Comparison of ENCODE assay signal across 14 mouse cellular contexts in the genomic region with DNA sequence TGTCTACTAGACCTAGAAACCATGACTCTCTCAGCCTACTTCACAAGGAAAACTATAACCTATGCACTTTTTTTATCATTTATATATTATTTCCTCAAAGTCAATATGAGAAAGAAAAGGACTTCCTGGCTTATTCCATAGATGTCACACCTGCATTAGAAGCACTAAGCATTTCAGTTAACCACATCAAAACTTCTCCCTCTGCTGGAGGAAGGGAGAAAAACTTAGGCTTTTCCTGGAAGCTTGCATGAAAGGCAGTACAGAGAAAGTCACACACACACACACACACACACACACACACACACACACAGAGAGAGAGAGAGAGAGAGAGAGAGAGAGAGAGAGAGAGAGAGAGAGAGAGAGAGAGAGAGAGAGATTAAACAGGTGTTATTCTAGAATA. TPM values are rescaled to one million over a fixed set of nuclear protein-coding genes. Genes with fewer than 3 reads are reported as not detected.
DNase-seq lines count a peak whose midpoint lies in the region; ATAC-seq and TF ChIP-seq lines count a peak whose summit lies in the region.
"Had no signal": no experiment of that assay in that cellular context is flagged by ENCODE, and none has a peak within 500 bp of the region (broad histone marks: within the 10 kb centered on the region; RNA-seq: fewer than 3 reads in every experiment).

No protein-coding gene starts in this region.

- no peaks in the 10 kb centered on the region for H3K27me3 ChIP-seq in hindbrain, embryonic 14.5 days (ENCODE audit: control insufficient read depth, insufficient read depth, low read length)
- H3K27me3 ChIP-seq in hindbrain, embryonic 12.5 days: no peaks in the 10 kb centered on the region
- H3K27me3 ChIP-seq in liver, adult 2 months (ENCODE audit: control insufficient read depth, insufficient read depth, low read length): no peaks in the 10 kb centered on the region
- H3K27me3 ChIP-seq in liver, embryonic 11.5 days (replicated peaks; ENCODE audit: control insufficient read depth, insufficient read depth, low read length): no peaks in the 10 kb centered on the region
- H3K27me3 ChIP-seq: limb, embryonic 15.5 days; neural tube, embryonic 15.5 days had no signal

- no peak overlapping the region for H3K9ac ChIP-seq in hindbrain, embryonic 14.5 days
- H3K9ac ChIP-seq in hindbrain, embryonic 12.5 days: no peak overlapping the region
- no peak overlapping the region for H3K9ac ChIP-seq in liver, adult 2 months (ENCODE audit: low read depth, low read length)
- no peak overlapping the region for H3K9ac ChIP-seq in liver, embryonic 11.5 days (ENCODE audit: low read depth, low read length)
- H3K9ac ChIP-seq: limb, embryonic 15.5 days; neural tube, embryonic 15.5 days had no signal

- no peak for ATAC-seq in hindbrain, embryonic 14.5 days (ENCODE audit: low FRiP score)
- no peak for ATAC-seq in hindbrain, embryonic 12.5 days (ENCODE audit: low FRiP score)
- no peak for ATAC-seq in liver, embryonic 11.5 days (replicated peaks; ENCODE audit: low FRiP score)

- TF ChIP-seq POLR2A in liver, adult 2 months (IDR thresholded peaks at IDR 0.05; ENCODE audit: extremely low read depth, insufficient read depth, low read length): no peak

- no peak overlapping the region for H3K4me3 ChIP-seq in hindbrain, embryonic 14.5 days (replicated peaks; ENCODE audit: low read length)
- H3K4me3 ChIP-seq in hindbrain, embryonic 12.5 days: no peak overlapping the region
- no peak overlapping the region for H3K4me3 ChIP-seq in liver, adult 2 months (ENCODE audit: insufficient read depth, low read depth, low read length)
- no peak overlapping the region for H3K4me3 ChIP-seq in liver, embryonic 11.5 days (ENCODE audit: low read depth, low read length)
- H3K4me3 ChIP-seq: limb, embryonic 15.5 days; neural tube, embryonic 15.5 days had no signal

- H3K4me1 ChIP-seq in hindbrain, embryonic 14.5 days (replicated peaks; ENCODE audit: control insufficient read depth, insufficient read depth, low read length): no peaks in the 10 kb centered on the region
- no peaks in the 10 kb centered on the region for H3K4me1 ChIP-seq in hindbrain, embryonic 12.5 days
- no peaks in the 10 kb centered on the region for H3K4me1 ChIP-seq in liver, adult 2 months (ENCODE audit: control insufficient read depth, insufficient read depth, low read length)
- no peaks in the 10 kb centered on the region for H3K4me1 ChIP-seq in liver, embryonic 11.5 days (replicated peaks; ENCODE audit: control insufficient read depth, insufficient read depth, low read length)
- H3K4me1 ChIP-seq: limb, embryonic 15.5 days; neural tube, embryonic 15.5 days had no signal

- H3K4me2 ChIP-seq in hindbrain, embryonic 14.5 days (replicated peaks): no peak overlapping the region
- no peak overlapping the region for H3K4me2 ChIP-seq in hindbrain, embryonic 12.5 days (replicated peaks)
- no peak overlapping the region for H3K4me2 ChIP-seq in liver, embryonic 11.5 days
- H3K4me2 ChIP-seq: limb, embryonic 15.5 days; neural tube, embryonic 15.5 days had no signal

- H3K27ac ChIP-seq in hindbrain, embryonic 14.5 days: no peak overlapping the region
- H3K27ac ChIP-seq in hindbrain, embryonic 12.5 days: no peak overlapping the region
- no peak overlapping the region for H3K27ac ChIP-seq in liver, adult 2 months (replicated peaks; ENCODE audit: insufficient read depth, low read depth, low read length)
- no peak overlapping the region for H3K27ac ChIP-seq in liver, embryonic 11.5 days (ENCODE audit: low read depth, low read length)
- H3K27ac ChIP-seq: limb, embryonic 15.5 days; neural tube, embryonic 15.5 days had no signal

- no peaks in the 10 kb centered on the region for H3K36me3 ChIP-seq in hindbrain, embryonic 14.5 days (replicated peaks; ENCODE audit: control insufficient read depth, insufficient read depth)
- no peaks in the 10 kb centered on the region for H3K36me3 ChIP-seq in hindbrain, embryonic 12.5 days
- no peaks in the 10 kb centered on the region for H3K36me3 ChIP-seq in liver, adult 2 months (ENCODE audit: control insufficient read depth, insufficient read depth, low read length)
- no peaks in the 10 kb centered on the region for H3K36me3 ChIP-seq in liver, embryonic 11.5 days (ENCODE audit: control insufficient read depth, insufficient read depth, low read length)
- H3K36me3 ChIP-seq: limb, embryonic 15.5 days; neural tube, embryonic 15.5 days had no signal

- peak; percentile 36 for DNase-seq in hindbrain, embryonic 14.5 days (ENCODE audit: low spot score)
- peak; percentile 11 for DNase-seq in liver, adult 2 months (ENCODE audit: extremely low read depth, low read depth, low spot score)
- DNase-seq in liver, embryonic 11.5 days (ENCODE audit: low spot score): no peak
- peak; percentile 19 for DNase-seq in R1 (ENCODE audit: low read depth, low spot score)
- DNase-seq in forelimb bud, embryonic 11.5 days (ENCODE audit: low read depth, low spot score): peak; percentile 5
- no peak for DNase-seq in right cerebral cortex, postnatal 10 days (ENCODE audit: low spot score in 2 of 2)
- DNase-seq: kidney, adult 8-10 months; spleen, adult 18-20 months; thymus, postnatal 25 days had no signal

- H3K9me3 ChIP-seq in hindbrain, embryonic 14.5 days (ENCODE audit: control insufficient read depth, low read length): no peaks in the 10 kb centered on the region
- no peaks in the 10 kb centered on the region for H3K9me3 ChIP-seq in hindbrain, embryonic 12.5 days (replicated peaks)
- no peaks in the 10 kb centered on the region for H3K9me3 ChIP-seq in liver, embryonic 11.5 days (ENCODE audit: control insufficient read depth, low read length)
- H3K9me3 ChIP-seq: limb, embryonic 15.5 days; neural tube, embryonic 15.5 days had no signal

- H3K79me2 ChIP-seq in liver, adult 2 months (ENCODE audit: control insufficient read depth, insufficient read depth, low read length): no peaks in the 10 kb centered on the region

- no peak for TF ChIP-seq CTCF in liver, adult 2 months (IDR thresholded peaks at IDR 0.05; ENCODE audit: low read depth, low read length)

RNA-seq across cellular contexts. Expression of a gene that starts 12.0 kb away (rescaled TPM):
- not detected in 2 replicates for polyA plus RNA-seq in hindbrain, embryonic 14.5 days (2014; fragmentation: Nextera tagmentation; extraction: Ambion mirVana)
- not detected in 2 replicates for polyA plus RNA-seq in hindbrain, embryonic 12.5 days (2016; fragmentation: Nextera tagmentation; extraction: Ambion mirVana)
- not detected in 2 replicates for total RNA-seq in liver, adult 2 months (2014; rRNA removed)
- polyA plus RNA-seq in liver, adult 2 months (2012; rRNA removed): not detected in 2 replicates
- polyA plus RNA-seq in liver, embryonic 11.5 days (2014; fragmentation: Nextera tagmentation; extraction: Ambion mirVana): not detected in 2 replicates
- total RNA-seq: MEL had no signal
- polyA plus RNA-seq: heart, embryonic 14.5 days; limb, embryonic 15.5 days; neural tube, embryonic 15.5 days had no signal

RNA-seq across cellular contexts. Expression of a gene that starts 22.0 kb away (rescaled TPM):
- polyA plus RNA-seq in hindbrain, embryonic 14.5 days (2014; fragmentation: Nextera tagmentation; extraction: Ambion mirVana): not detected in 2 replicates
- not detected in 2 replicates for polyA plus RNA-seq in hindbrain, embryonic 12.5 days (2016; fragmentation: Nextera tagmentation; extraction: Ambion mirVana)
- total RNA-seq in liver, adult 2 months (2014; rRNA removed): not detected in 2 replicates
- not detected in 2 replicates for polyA plus RNA-seq in liver, adult 2 months (2012; rRNA removed)
- polyA plus RNA-seq in liver, embryonic 11.5 days (2014; fragmentation: Nextera tagmentation; extraction: Ambion mirVana): not detected in 2 replicates
- total RNA-seq: MEL had no signal
- polyA plus RNA-seq: heart, embryonic 14.5 days; neural tube, embryonic 15.5 days had no signal

RNA-seq across cellular contexts. Expression of a gene that starts 26.6 kb away (rescaled TPM):
- not detected in 2 replicates for polyA plus RNA-seq in hindbrain, embryonic 14.5 days (2014; fragmentation: Nextera tagmentation; extraction: Ambion mirVana)
- not detected in 2 replicates for polyA plus RNA-seq in hindbrain, embryonic 12.5 days (2016; fragmentation: Nextera tagmentation; extraction: Ambion mirVana)
- not detected in 2 replicates for total RNA-seq in liver, adult 2 months (2014; rRNA removed)
- not detected in 2 replicates for polyA plus RNA-seq in liver, adult 2 months (2012; rRNA removed)
- not detected in 2 replicates for polyA plus RNA-seq in liver, embryonic 11.5 days (2014; fragmentation: Nextera tagmentation; extraction: Ambion mirVana)
- total RNA-seq: MEL had no signal
- polyA plus RNA-seq: heart, embryonic 14.5 days had no signal

RNA-seq across cellular contexts. Expression of a gene that starts 53.8 kb away (rescaled TPM):
- not detected in 2 replicates for polyA plus RNA-seq in hindbrain, embryonic 14.5 days (2014; fragmentation: Nextera tagmentation; extraction: Ambion mirVana)
- not detected in 2 replicates for polyA plus RNA-seq in hindbrain, embryonic 12.5 days (2016; fragmentation: Nextera tagmentation; extraction: Ambion mirVana)
- total RNA-seq in liver, adult 2 months (2014; rRNA removed): not detected in 2 replicates
- polyA plus RNA-seq in liver, adult 2 months (2012; rRNA removed): not detected in 2 replicates
- polyA plus RNA-seq in liver, embryonic 11.5 days (2014; fragmentation: Nextera tagmentation; extraction: Ambion mirVana): not detected in 2 replicates
- total RNA-seq: MEL had no signal
- polyA plus RNA-seq: heart, embryonic 14.5 days; neural tube, embryonic 15.5 days had no signal

Comparison
In these comparisons a context has a peak if more than half of its experiments do, and no peak if none do; other contexts are left out.
1. DNase-seq: peak in hindbrain, embryonic 14.5 days (single experiment), liver, adult 2 months (single experiment), R1 (single experiment) and forelimb bud, embryonic 11.5 days (single experiment); none in liver, embryonic 11.5 days (single experiment) and right cerebral cortex, postnatal 10 days (0 of 2).